Mouse (Mus musculus) layer of hippocampus, adult 2 months (tissue): ENCODE data around the gene Dusp19. TPM values are rescaled to one million over a fixed set of nuclear protein-coding genes. Genes with fewer than 3 reads are reported as not detected.

ENCODE experiments used
- DNase-seq, 2 experiments: peaks; one replicate each; pipeline ENCODE4 v3.0.0; 2022; ENCODE audit warnings: low spot score in 2 of 2
- H3K27ac ChIP-seq: fragments of 200-600 bp; 2 replicates; pipeline ENCODE4 v1.8.1; 2022
- H3K4me3 ChIP-seq: fragments of 200-600 bp; 2 replicates; pipeline ENCODE4 v1.8.1; 2022; ENCODE audit warnings: mild to moderate bottlenecking
- CTCF ChIP-seq: fragments of 200-600 bp; conservative IDR thresholded peaks from 2 replicates; pipeline ENCODE4 v1.8.1; 2022; ENCODE audit warnings: antibody characterized with exemption, mild to moderate bottlenecking, moderate library complexity
- total RNA-seq, 2 experiments: library from RNA; stranded (reverse); gene quantifications; 2 replicates each; pipeline ENCODE4 v1.2.3; 2021

Dusp19 gene
- total RNA-seq, 2 experiments from 2014 or later = 27.9 to 28.4 TPM

DNA sequence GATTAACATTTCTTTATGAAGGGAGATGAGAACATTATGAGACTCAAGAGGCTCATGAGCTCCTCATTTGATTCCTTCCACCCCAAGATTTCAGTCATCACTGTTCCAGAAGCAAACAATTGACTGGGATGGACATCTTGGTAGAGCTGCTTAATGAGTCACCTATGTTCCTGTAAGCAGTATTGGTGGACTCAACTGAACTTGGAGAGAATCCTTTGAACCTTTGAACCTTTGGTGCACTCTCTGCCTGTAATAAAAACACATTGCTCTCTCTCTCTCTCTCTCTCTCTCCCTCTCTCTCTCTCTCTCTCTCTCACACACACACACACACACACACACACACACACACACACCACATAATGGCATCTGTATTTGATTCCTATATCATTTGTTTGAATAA lies 16.2 kb upstream of the Dusp19 start:
- Histone ChIP-seq H3K4me3 (no peak overlapping the region), H3K27ac (peak overlapping the region; percentile 91)
- no peak for DNase-seq
- TF ChIP-seq CTCF = no peak

DNA sequence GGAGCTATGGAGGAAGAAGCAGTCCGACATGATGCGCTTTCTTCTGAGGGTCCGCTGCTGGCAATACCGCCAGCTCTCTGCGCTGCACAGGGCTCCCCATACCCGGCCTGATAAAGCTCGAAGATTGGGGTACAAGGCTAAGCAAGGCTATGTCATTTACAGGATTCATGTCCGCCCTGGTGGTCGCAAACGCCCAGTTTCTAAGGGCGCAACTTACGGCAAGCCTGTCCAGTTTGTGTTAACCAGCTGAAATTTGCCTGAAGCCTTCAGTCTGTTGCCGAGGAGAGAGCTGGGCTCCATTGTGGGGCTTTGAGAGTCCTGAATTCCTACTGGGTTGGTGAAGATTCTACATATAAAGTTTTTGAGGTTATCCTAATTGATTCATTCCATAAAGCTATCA lies 14.1 kb upstream of the Dusp19 start:
- DNase-seq = no peak
- TF ChIP-seq CTCF = no peak
- H3K4me3 ChIP-seq = no peak overlapping the region
- peak overlapping the region; percentile 84; the same call in 1 of the 2 replicates for H3K27ac ChIP-seq

DNA sequence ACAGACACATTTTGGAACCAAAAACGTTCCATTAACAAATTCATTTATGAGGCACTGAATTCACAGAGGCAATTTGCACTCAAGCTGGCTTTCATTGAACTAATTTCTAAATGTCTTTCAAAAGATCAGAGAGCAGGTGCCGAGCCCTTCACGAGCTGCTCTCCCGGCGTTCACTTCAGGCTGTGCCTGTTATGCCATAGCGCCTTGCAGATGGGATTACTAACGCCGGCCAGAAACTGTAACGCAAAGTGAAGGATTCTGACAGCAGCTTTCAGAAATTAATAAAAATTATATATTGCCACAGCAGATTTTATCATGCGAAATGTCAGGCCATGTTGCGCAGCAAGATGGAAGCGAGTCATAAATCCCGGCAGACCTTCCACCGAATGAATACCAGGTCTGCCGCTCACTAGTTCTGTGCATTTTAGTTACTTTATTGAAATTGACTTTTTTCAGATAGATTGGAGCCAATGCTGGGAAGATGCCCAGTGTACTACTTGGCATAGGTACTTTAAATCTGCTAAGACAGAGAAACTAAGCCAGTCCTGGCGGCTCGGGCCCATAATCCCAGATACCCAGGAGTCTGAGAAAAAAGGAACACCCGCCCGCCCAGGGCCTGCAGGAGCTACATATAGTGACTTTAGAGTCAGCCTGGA lies 12.9 kb upstream of the Dusp19 start:
- Histone ChIP-seq H3K27ac (peak overlapping the region; percentile 84), H3K4me3 (no peak overlapping the region)
- DNase-seq = peak; percentile 42 to 44
- TF ChIP-seq CTCF = no peak

DNA sequence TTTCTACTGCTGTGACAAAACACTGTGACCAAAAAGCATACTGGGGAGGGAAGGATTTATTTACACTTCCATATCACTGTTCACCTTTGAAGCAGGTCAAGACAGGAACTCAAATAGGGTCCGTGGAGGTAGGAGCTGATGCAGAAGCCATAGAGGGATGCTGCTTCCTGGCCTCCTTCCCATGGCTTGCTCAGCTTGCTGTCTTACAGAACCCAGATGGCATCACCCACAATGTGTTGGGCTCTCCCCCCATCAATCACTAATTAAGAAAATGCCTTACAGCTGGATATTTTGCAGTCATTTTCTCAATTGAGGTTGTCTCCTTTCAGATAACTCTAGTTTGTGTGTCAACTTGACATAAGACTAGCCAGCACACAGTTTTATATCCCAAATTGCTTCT lies 4.6 kb upstream of the Dusp19 start:
- peak in 1 of 2 experiments; percentile 18 for DNase-seq
- no peak overlapping the region for H3K4me3 ChIP-seq
- no peak for TF ChIP-seq CTCF
- H3K27ac ChIP-seq = peak overlapping the region; percentile 84

DNA sequence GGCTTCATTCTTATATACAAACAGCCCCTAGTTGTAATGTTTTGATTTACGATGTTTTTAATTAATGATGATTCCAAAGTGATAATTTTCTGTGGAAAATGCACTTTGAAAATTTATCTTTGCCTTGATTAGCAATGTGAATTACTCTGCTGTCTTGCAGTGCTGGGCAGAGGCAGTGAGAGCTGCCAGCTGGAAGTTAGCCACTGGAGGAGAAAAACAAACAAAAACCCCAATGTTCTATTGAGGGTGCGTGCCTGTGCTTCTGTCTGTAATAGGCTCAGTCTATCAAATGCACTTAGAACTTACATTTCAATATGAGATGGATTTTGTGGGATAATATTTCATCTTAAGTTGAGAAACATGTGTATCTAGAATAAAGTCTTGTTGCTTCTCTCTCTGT lies 4.0 kb upstream of the Dusp19 start:
- H3K27ac ChIP-seq = peak overlapping the region; percentile 84
- no peak for TF ChIP-seq CTCF
- no peak overlapping the region for H3K4me3 ChIP-seq
- DNase-seq = peak; percentile 66 to 70

DNA sequence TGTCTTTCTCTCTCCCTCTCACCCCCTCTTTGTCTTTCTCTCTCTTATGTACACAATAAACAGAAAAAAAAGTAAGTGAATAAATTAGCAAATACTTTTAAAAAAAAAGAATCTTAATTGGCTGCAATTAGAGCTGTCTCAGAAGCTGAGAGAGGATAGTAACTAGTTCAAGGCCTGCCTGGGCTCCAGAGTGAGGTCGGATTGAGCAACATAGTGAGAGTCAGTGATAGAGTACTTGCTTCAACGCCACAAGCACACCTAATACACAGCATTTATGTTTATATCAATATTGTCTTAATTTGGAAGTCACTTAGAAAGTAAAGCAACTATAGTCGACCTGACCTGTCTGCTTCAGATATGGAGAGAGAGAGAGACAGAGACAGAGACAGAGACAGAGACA lies 2.1 kb downstream of the Dusp19 start:
- no peak overlapping the region for H3K4me3 ChIP-seq
- DNase-seq = no peak
- no peak for TF ChIP-seq CTCF

DNA sequence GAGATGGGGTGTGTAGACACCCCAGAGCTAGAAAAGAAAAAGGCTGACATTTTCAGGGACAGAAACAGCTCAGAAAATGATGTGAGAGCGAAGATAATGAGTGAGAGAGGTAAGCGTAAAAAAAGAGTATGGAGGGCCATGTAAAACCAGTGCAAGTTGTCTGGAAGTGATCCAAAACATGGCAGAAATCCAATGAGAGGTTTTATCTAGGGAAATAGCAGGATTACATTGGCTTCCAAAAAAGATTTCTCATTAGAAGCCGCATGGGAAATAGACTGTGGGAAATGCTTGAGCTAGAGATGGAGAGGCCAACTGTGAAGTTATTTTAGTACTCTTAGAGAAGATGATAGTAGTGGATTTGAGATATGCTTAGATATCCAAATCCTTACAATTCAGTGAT lies 5.1 kb downstream of the Dusp19 start:
- Histone ChIP-seq H3K4me3 (no peak overlapping the region), H3K27ac (peak overlapping the region; percentile 59; the same call in 1 of the 2 replicates)
- DNase-seq = no peak
- no peak for TF ChIP-seq CTCF

More for the DNA sequence above, 2.1 kb downstream of the Dusp19 start:
- peak overlapping the region; percentile 19; the same call in 1 of the 2 replicates for H3K27ac ChIP-seq

DNA sequence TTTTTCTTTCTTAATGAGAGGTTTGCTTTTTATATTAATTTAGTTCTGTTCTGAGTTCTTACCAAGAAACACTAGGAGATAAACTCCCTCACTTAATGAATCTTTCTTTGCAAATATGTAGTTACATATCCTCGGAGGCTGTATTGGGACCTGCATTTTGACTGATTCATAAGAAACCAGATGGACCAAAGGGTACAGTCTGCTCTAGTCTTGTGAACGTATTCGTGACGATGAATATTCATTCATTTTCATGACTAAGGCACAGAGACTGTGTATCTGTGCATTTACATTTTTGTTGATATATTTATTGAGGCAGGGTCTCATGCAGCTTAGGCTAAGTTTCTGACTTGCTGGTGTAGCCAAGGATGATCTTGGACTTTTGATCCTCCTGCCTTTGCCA lies 7.7 kb downstream of the Dusp19 start:
- DNase-seq = peak in 1 of 2 experiments; percentile 50
- Histone ChIP-seq H3K4me3 (no peak overlapping the region), H3K27ac (peak overlapping the region; percentile 59)
- no peak for TF ChIP-seq CTCF

DNA sequence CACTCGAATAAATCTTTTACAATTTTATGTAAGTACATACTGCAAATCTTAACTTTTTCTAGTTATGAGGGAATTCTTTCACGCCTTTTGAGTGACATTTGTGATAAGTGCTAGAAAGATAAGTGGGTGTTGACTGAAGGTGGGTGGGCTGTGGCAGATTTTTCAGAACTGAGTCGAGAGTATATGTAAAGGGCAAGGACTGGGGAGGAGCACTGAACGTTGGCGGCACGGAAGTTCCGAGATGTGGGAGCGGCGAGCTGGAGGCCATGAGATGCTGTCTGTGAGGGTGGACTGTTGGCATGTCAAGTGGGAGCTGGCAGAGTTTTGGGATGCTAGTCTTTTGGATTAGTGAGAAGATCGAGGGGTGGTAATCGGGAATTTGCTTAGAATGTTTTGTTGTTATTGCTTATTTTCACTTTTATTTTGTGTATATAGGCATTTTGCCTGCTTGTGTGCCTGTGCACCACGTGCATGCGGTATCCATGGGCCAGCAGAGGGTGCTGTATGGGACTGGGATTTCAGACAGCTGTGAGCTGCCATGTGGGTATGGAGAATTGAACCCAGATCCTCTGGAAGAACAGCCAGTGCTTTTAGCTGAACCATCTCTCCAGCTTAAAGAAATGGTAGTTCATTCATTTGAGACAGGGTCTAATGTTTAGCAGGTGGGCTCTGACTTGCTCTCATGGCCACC lies 15.6 kb downstream of the Dusp19 start:
- no peak overlapping the region; the same call in 1 of the 2 replicates for H3K27ac ChIP-seq
- no peak overlapping the region for H3K4me3 ChIP-seq
- TF ChIP-seq CTCF = peak; percentile 36
- peak in 1 of 2 experiments; percentile 46 for DNase-seq

DNA sequence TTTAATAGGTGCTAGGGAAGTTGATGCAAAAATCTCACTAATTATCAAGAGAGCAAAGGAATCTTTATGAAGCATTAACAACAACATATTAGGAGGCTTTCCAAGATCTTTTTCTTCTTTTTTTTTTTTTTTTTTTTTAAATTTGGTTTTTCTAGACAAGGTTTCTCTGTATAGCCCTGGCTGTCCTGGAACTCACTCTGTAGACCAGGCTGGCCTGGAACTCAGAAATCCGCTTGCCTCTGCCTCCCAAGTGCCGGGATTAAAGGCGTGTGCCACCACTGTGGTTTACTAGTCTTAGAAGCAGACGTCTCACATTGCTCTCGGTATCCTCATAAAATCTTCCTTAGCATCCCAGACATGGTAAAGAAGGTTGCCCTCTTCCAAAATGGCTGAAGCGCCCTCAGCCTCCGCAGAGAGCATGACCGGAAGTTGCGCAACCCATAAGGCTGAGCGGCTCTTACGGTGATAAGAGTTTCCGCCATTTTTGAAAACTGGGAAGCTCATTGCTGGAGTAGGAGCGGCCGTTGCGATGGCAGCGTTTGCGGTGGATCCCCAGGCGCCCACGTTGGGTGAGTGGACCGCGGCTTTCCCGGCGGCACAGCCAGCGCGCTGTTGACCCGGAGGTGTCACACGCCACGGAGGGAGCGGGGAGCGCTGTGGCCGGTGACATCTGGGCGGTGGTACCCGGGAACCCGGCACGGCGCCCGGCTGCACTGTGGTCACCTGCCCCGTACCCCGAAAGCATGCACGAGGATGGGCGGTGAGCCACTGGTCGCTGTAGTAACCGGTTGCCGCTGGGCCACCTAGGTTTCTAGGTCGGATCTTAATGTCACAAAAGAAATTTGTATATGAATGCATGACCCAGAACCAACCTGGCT lies 21.8 kb downstream of the Dusp19 start:
- Histone ChIP-seq H3K27ac (peak overlapping the region; percentile 91), H3K4me3 (peak overlapping the region; percentile 64)
- DNase-seq = peak; percentile 84 to 90
- no peak for TF ChIP-seq CTCF

DNA sequence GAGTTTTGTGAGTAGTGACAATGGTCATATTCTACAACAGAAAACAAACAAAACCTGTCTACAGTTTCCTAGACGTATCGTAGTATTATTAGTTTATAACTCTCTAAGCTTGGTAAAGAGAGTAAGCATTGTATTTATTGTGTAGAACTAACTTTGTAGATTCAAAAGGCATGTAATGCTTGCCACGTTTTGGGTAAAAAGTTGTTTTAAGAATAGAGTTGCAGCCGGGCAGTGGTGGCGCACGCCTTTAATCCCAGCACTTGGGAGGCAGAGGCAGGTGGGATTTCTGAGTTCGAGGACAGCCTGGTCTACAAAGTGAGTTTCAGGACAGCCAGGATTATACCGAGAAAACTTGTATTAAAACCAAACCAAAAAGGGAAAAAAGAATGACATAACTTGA lies 22.6 kb downstream of the Dusp19 start:
- H3K27ac ChIP-seq = peak overlapping the region; percentile 91; the same call in 1 of the 2 replicates
- H3K4me3 ChIP-seq = peak overlapping the region; percentile 64
- no peak for DNase-seq
- no peak for TF ChIP-seq CTCF

DNA sequence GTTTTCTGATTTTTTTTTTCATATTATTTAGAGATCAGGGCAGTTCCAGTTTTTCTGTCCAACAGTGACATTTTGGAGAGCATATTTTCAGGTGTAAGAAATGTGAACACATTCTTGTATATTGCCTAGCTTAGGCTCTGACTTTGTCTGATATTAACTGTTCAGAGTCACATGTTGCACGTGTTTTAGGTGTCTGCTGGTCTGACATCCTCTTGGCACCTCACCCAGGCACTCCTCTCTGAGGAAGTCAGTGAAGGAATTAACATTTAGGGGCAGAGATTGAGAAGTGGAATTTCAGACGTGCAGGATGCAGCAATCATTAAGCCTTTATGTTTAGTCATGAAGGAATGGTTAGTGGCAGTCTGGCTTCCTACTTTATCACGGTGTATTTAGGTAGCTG lies 23.0 kb downstream of the Dusp19 start:
- TF ChIP-seq CTCF = no peak
- no peak for DNase-seq
- Histone ChIP-seq H3K27ac (no peak overlapping the region), H3K4me3 (peak overlapping the region; percentile 64; the same call in 1 of the 2 replicates)

DNA sequence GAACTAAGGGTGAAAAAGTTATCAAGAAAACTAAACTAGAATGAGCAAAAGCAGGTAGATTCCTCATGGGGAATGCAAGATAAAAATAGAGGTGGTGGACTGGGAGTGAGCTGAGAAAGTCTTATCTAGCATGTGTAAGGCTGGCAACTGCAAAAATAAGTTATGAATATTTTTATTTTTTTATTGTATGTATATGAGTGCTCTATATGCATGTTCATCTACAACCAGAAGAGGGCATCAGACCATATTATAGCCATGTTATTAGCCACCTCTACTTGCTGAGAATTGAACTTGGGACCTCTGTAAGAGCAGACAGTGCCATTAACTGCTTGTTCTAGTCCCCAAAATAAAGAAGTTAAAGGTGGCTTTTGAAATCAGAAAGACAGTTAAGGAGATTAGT lies 44.6 kb downstream of the Dusp19 start:
- DNase-seq = no peak
- Histone ChIP-seq H3K27ac (no peak overlapping the region), H3K4me3 (no peak overlapping the region)
- TF ChIP-seq CTCF = peak; percentile 46
